Mouse (Mus musculus) thymus, postnatal 0 days (tissue): ENCODE measurements around the gene Mecom. TPM values are rescaled to one million over a fixed set of nuclear protein-coding genes. Genes with fewer than 3 reads are reported as not detected.

Source experiments
- DNase-seq: peaks from one replicate; pipeline ENCODE4 v3.0.0-alpha.2; 2015; ENCODE audit warnings: low spot score
- polyA plus RNA-seq: library from polyadenylated mRNA; unstranded; fragments of >200 nt; fragmentation: Nextera tagmentation; extraction: Ambion mirVana; gene quantifications from 2 replicates; pipeline ENCODE4 v1.2.1, GENCODE M21; 2015

The Mecom gene
- polyA plus RNA-seq, 1 experiment from 2014 or later = 1.1 TPM

- no peak for DNase-seq
These were observed 441.9 kb downstream of the Mecom start for GRCm38 (mm10) chr3:30105859-30106258.

- no peak for DNase-seq
These were observed 442.5 kb downstream of the Mecom start for GRCm38 (mm10) chr3:30105194-30105823.

GRCm38 (mm10) chr3:30104515-30105098 lies 443.2 kb downstream of the Mecom start:
- no peak for DNase-seq

GRCm38 (mm10) chr3:30101146-30101545 lies 446.7 kb downstream of the Mecom start:
- DNase-seq = no peak

- no peak for DNase-seq
These were observed 450.1 kb downstream of the Mecom start for GRCm38 (mm10) chr3:30097713-30098112.

GRCm38 (mm10) chr3:30097129-30097528 lies 450.7 kb downstream of the Mecom start:
- no peak for DNase-seq

- DNase-seq = no peak
These were observed 454.8 kb downstream of the Mecom start for GRCm38 (mm10) chr3:30093005-30093404.

GRCm38 (mm10) chr3:30092481-30092880 lies 455.3 kb downstream of the Mecom start:
- no peak for DNase-seq

GRCm38 (mm10) chr3:30091860-30092259 lies 455.9 kb downstream of the Mecom start:
- no peak for DNase-seq

- DNase-seq = no peak
These were observed 456.4 kb downstream of the Mecom start for GRCm38 (mm10) chr3:30091401-30091800.

GRCm38 (mm10) chr3:30086139-30086538 lies 461.7 kb downstream of the Mecom start:
- DNase-seq = no peak

- no peak for DNase-seq
These were observed 464.0 kb downstream of the Mecom start for GRCm38 (mm10) chr3:30083842-30084241.

GRCm38 (mm10) chr3:30083268-30083667 lies 464.5 kb downstream of the Mecom start:
- DNase-seq = no peak

GRCm38 (mm10) chr3:30080827-30081226 lies 467.0 kb downstream of the Mecom start:
- no peak for DNase-seq

- DNase-seq = no peak
These were observed 471.3 kb downstream of the Mecom start for GRCm38 (mm10) chr3:30076522-30076921.

GRCm38 (mm10) chr3:30071271-30071670 lies 476.5 kb downstream of the Mecom start:
- DNase-seq = no peak

- no peak for DNase-seq
These were observed 481.3 kb downstream of the Mecom start for GRCm38 (mm10) chr3:30066519-30066918.

GRCm38 (mm10) chr3:30060058-30060457 lies 487.8 kb downstream of the Mecom start:
- DNase-seq = no peak

GRCm38 (mm10) chr3:30059615-30060014 lies 488.2 kb downstream of the Mecom start:
- DNase-seq = no peak

- no peak for DNase-seq
These were observed 496.5 kb downstream of the Mecom start for GRCm38 (mm10) chr3:30051287-30051686.

- DNase-seq = no peak
These were observed 497.0 kb downstream of the Mecom start for GRCm38 (mm10) chr3:30050795-30051194.

- no peak for DNase-seq
These were observed 499.0 kb downstream of the Mecom start for GRCm38 (mm10) chr3:30048792-30049191.

GRCm38 (mm10) chr3:30048157-30048556 lies 499.7 kb downstream of the Mecom start:
- DNase-seq = no peak
